Mouse (Mus musculus) MEL (cell line): ENCODE measurements at regions not wholly inside any gene's neighbourhood (a gene's known extent, or its start where the extent isn't known, plus 50 kb on each side); places are given as distances from the start of the nearest gene placed in this dataset.

Source experiments
- BHLHE40 ChIP-seq: IDR thresholded peaks from 2 replicates; pipeline ENCODE4 v1.6.1; 2012; ENCODE audit warnings: low read depth, mild to moderate bottlenecking, inconsistent platforms, low read length, improper control_type of control experiment, borderline replicate concordance
- CTCF ChIP-seq, 3 experiments: IDR thresholded peaks in 2 of 3; conservative IDR thresholded peaks in 1 of 3; 2 replicates each; pipeline ENCODE4 v1.5.1; 2011 to 2012; ENCODE audit warnings: low read length in 3 of 3, low read depth in 2 of 3, mild to moderate bottlenecking in 2 of 3, improper control_type of control experiment in 1 of 3, inconsistent platforms in 1 of 3, mixed read lengths in 1 of 3, moderate library complexity in 1 of 3; ENCODE audit not compliant: control insufficient read depth in 1 of 3, insufficient read depth in 1 of 3, poor library complexity in 1 of 3, severe bottlenecking in 1 of 3
- EP300 ChIP-seq, 2 experiments: IDR thresholded peaks; 2 replicates each; pipeline ENCODE4 v1.6.1; 2011; ENCODE audit warnings: improper control_type of control experiment in 2 of 2, low read length in 2 of 2, low read depth in 1 of 2, mild to moderate bottlenecking in 1 of 2
- HCFC1 ChIP-seq: IDR thresholded peaks from 2 replicates; pipeline ENCODE4 v1.6.1; 2012; ENCODE audit warnings: low read depth, mild to moderate bottlenecking, inconsistent platforms, low read length, improper control_type of control experiment, moderate library complexity
- MAX ChIP-seq: IDR thresholded peaks from 2 replicates; pipeline ENCODE4 v1.6.1; 2011; ENCODE audit warnings: low read length, improper control_type of control experiment
- POLR2A ChIP-seq, 2 experiments: IDR thresholded peaks; 2 replicates each; pipeline ENCODE4 v1.6.1; 2011 to 2012; ENCODE audit warnings: low read length in 2 of 2, mild to moderate bottlenecking in 2 of 2, control low read depth in 1 of 2, improper control_type of control experiment in 1 of 2, low read depth in 1 of 2, moderate library complexity in 1 of 2; ENCODE audit not compliant: control insufficient read depth in 1 of 2, insufficient read depth in 1 of 2, poor library complexity in 1 of 2
- POLR2AphosphoS2 ChIP-seq: IDR thresholded peaks from 2 replicates; pipeline ENCODE4 v1.6.1; 2011; ENCODE audit warnings: low read length, improper control_type of control experiment
- RAD21 ChIP-seq: IDR thresholded peaks from 2 replicates; pipeline ENCODE4 v1.6.1; 2011; ENCODE audit warnings: mild to moderate bottlenecking, low read depth, low read length, improper control_type of control experiment
- RCOR1 ChIP-seq: IDR thresholded peaks from 2 replicates; pipeline ENCODE4 v1.6.1; 2012; ENCODE audit warnings: low read depth, mild to moderate bottlenecking, inconsistent platforms, low read length, improper control_type of control experiment
- SMC3 ChIP-seq: IDR thresholded peaks from 2 replicates; pipeline ENCODE4 v1.6.1; 2011; ENCODE audit warnings: low read depth, low read length, improper control_type of control experiment
- TAL1 ChIP-seq: IDR thresholded peaks from 2 replicates; pipeline ENCODE4 v1.6.1; 2012; ENCODE audit warnings: mild to moderate bottlenecking, inconsistent platforms, low read length, moderate library complexity, mixed read lengths
- ZKSCAN1 ChIP-seq: IDR thresholded peaks from 2 replicates; pipeline ENCODE4 v1.6.1; 2012; ENCODE audit warnings: low read depth, mild to moderate bottlenecking, inconsistent platforms, low read length, improper control_type of control experiment, moderate library complexity

DNA sequence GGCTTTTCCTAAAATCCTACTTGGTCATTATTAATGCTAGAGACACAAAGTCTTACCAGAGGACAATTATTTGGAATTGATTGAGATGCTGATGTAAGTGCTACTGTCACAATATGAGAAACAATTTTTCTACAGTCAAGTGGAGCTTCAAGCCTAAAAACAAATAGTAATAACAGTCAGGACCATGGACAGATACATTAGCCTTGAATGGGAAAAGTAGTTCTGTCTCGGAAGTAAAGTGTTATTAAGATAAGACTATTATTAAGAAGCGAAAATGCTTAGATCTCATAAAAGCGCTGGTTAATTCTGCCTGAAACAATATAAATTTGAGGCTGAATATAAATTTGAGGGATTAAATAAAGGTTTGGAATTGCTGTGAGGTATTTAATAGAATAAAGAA lies 473.1 kb downstream of the Cenpc1 start:
- TF ChIP-seq ZKSCAN1 (no peak), POLR2A (IDR thresholded peaks at IDR 0.05; ENCODE audit: control insufficient read depth in 1 of 2, insufficient read depth in 1 of 2, low read depth in 1 of 2, low read length in 2 of 2, poor library complexity in 1 of 2) (no peak), SMC3 (no peak), CTCF (IDR thresholded peaks at IDR 0.05 in 2 of 3, conservative IDR thresholded peaks at IDR 0.05 in 1 of 3; ENCODE audit: control insufficient read depth in 1 of 3, insufficient read depth in 1 of 3, low read depth in 2 of 3, low read length in 3 of 3, poor library complexity in 1 of 3, severe bottlenecking in 1 of 3) (no peak), TAL1 (no peak), EP300 (IDR thresholded peaks at IDR 0.05; ENCODE audit: low read depth in 1 of 2, low read length in 2 of 2) (no peak), BHLHE40 (no peak), RCOR1 (no peak), POLR2AphosphoS2 (no peak), RAD21 (no peak), HCFC1 (no peak), MAX (no peak)
